Mouse (Mus musculus) MEL (cell line): ENCODE measurements around the gene Tmem274.

Source experiments
- CHD1 ChIP-seq: IDR thresholded peaks from 2 replicates; pipeline ENCODE4 v1.6.1; 2012; ENCODE audit warnings: low read depth, mild to moderate bottlenecking, inconsistent platforms, low read length, improper control_type of control experiment
- TAL1 ChIP-seq: IDR thresholded peaks from 2 replicates; pipeline ENCODE4 v1.6.1; 2012; ENCODE audit warnings: mild to moderate bottlenecking, inconsistent platforms, low read length, moderate library complexity, mixed read lengths

GRCm38 (mm10) chr4:149444465-149444864 is 32.7 kb upstream of the Tmem274 start:
- no peak for TF ChIP-seq CHD1
- no peak for TF ChIP-seq TAL1
